Mouse (Mus musculus): ENCODE results near the gene Wrap73. TPM values are rescaled to one million over a fixed set of nuclear protein-coding genes. Genes with fewer than 3 reads are reported as not detected.
A peak's percentile ranks its signal among the peaks of the same experiment; 100 is the strongest.

Gene Wrap73
- polyA plus RNA-seq, 1 experiment from 2014 or later = 28.5 TPM

- TF ChIP-seq CTCF (IDR thresholded peaks at IDR 0.05; ENCODE audit: low read depth) = no peak
- no peaks in the 10 kb centered on the region for H3K36me3 ChIP-seq (ENCODE audit: insufficient read depth, low read length)
- H3K27ac ChIP-seq = no peak overlapping the region
- no peak overlapping the region for H3K9ac ChIP-seq (ENCODE audit: low read depth, low read length)
- no peaks in the 10 kb centered on the region for H3K9me3 ChIP-seq (replicated peaks; ENCODE audit: low read length)
- H3K4me1 ChIP-seq (replicated peaks; ENCODE audit: insufficient read depth, low read length) = no peaks in the 10 kb centered on the region
- WGBS = 70% methylated on average over 5 of the region's 5 CpGs
- ATAC-seq (replicated peaks; ENCODE audit: low FRiP score, low read depth) (no peak), DNase-seq (ENCODE audit: low spot score) (no peak)
- no peak overlapping the region for H3K4me3 ChIP-seq (replicated peaks; ENCODE audit: low read depth, low read length)
- no peak overlapping the region for H3K4me2 ChIP-seq (ENCODE audit: low read length)
- H3K27me3 ChIP-seq (ENCODE audit: insufficient read depth, low read length) = no peaks in the 10 kb centered on the region
Observed at GRCm38 (mm10) chr4:154185001-154185400, 42.8 kb downstream of the Wrap73 start.

DNA sequence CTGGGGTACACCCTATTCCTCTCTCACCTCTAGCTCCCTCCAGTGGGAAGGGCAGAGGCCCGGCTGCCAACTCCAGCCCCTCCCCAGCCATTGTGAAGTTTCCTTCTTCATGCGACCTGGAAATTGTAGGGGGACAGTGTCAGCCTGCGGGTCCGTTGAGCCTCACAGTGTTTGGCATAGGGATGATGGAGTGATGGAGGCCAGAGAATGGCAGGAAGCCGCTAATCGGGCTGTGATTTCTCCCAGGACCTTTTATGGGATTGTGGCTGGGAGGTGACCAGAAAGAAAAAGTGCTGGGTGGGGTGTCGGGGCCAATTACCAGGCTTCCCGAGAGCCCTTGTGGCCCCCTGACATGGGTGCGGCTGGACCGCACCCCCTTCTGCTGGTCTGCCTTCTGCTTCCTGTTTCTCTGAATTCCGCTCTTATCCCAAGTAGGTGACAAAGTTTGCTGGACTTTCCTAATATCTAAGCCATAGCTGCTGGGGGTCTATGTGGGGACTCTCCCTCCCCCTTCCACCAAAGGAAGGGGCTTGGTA is 43.9 kb downstream of the Wrap73 start:
- peak; percentile 7; the same call in 1 of the 2 replicates for TF ChIP-seq CTCF (IDR thresholded peaks at IDR 0.05; ENCODE audit: low read depth)
- Histone ChIP-seq H3K27me3 (ENCODE audit: insufficient read depth, low read length) (no peaks in the 10 kb centered on the region), H3K36me3 (ENCODE audit: insufficient read depth, low read length) (no peaks in the 10 kb centered on the region), H3K4me1 (replicated peaks; ENCODE audit: insufficient read depth, low read length) (no peaks in the 10 kb centered on the region), H3K4me2 (ENCODE audit: low read length) (no peak overlapping the region), H3K9me3 (replicated peaks; ENCODE audit: low read length) (no peaks in the 10 kb centered on the region), H3K4me3 (replicated peaks; ENCODE audit: low read depth, low read length) (no peak overlapping the region), H3K9ac (ENCODE audit: low read depth, low read length) (no peak overlapping the region), H3K27ac (no peak overlapping the region)
- no peak for ATAC-seq (replicated peaks; ENCODE audit: low FRiP score, low read depth)
- DNase-seq (ENCODE audit: low spot score) = no peak
- 58% methylated on average over 11 of the region's 11 CpGs for WGBS

GRCm38 (mm10) chr4:154188948-154189347 is 46.8 kb downstream of the Wrap73 start:
- Histone ChIP-seq H3K9me3 (replicated peaks; ENCODE audit: low read length) (no peaks in the 10 kb centered on the region), H3K36me3 (ENCODE audit: insufficient read depth, low read length) (no peaks in the 10 kb centered on the region), H3K4me2 (ENCODE audit: low read length) (no peak overlapping the region), H3K9ac (ENCODE audit: low read depth, low read length) (no peak overlapping the region), H3K4me3 (replicated peaks; ENCODE audit: low read depth, low read length) (no peak overlapping the region), H3K27me3 (ENCODE audit: insufficient read depth, low read length) (no peaks in the 10 kb centered on the region), H3K27ac (no peak overlapping the region), H3K4me1 (replicated peaks; ENCODE audit: insufficient read depth, low read length) (no peaks in the 10 kb centered on the region)
- ATAC-seq (replicated peaks; ENCODE audit: low FRiP score, low read depth) = no peak
- 49% methylated on average over 8 of the region's 8 CpGs for WGBS
- TF ChIP-seq CTCF (IDR thresholded peaks at IDR 0.05; ENCODE audit: low read depth) = no peak
- DNase-seq (ENCODE audit: low spot score) = peak; percentile 33

DNA sequence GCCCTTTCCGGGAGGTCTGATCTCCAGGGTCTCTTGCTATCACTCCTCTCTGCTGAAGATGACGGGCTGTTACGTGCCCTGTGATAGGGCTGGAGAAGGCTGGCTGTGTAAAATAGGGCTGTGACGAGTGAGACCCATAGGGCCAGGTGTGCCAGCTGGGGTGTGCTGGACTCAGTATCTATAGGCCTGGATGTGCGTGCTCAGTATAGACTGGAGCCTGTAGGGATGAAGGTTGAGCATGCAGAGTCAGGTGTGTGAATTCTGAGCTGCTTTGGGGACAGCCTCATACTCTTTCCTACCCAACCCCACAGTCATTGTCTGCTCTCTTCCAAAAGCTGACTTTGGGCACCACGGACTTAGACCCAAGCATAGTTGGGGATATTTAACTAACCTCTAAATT is 55.8 kb downstream of the Wrap73 start:
- Histone ChIP-seq H3K4me3 (replicated peaks; ENCODE audit: low read depth, low read length) (no peak overlapping the region), H3K9ac (ENCODE audit: low read depth, low read length) (no peak overlapping the region), H3K27ac (no peak overlapping the region), H3K36me3 (ENCODE audit: insufficient read depth, low read length) (no peaks in the 10 kb centered on the region), H3K9me3 (replicated peaks; ENCODE audit: low read length) (no peaks in the 10 kb centered on the region), H3K27me3 (ENCODE audit: insufficient read depth, low read length) (no peaks in the 10 kb centered on the region), H3K4me2 (ENCODE audit: low read length) (no peak overlapping the region), H3K4me1 (replicated peaks; ENCODE audit: insufficient read depth, low read length) (no peaks in the 10 kb centered on the region)
- DNase-seq (ENCODE audit: low spot score) (no peak), ATAC-seq (replicated peaks; ENCODE audit: low FRiP score, low read depth) (no peak)
- TF ChIP-seq CTCF (IDR thresholded peaks at IDR 0.05; ENCODE audit: low read depth) = no peak
- WGBS = 56% methylated on average over 6 of the region's 6 CpGs

DNA sequence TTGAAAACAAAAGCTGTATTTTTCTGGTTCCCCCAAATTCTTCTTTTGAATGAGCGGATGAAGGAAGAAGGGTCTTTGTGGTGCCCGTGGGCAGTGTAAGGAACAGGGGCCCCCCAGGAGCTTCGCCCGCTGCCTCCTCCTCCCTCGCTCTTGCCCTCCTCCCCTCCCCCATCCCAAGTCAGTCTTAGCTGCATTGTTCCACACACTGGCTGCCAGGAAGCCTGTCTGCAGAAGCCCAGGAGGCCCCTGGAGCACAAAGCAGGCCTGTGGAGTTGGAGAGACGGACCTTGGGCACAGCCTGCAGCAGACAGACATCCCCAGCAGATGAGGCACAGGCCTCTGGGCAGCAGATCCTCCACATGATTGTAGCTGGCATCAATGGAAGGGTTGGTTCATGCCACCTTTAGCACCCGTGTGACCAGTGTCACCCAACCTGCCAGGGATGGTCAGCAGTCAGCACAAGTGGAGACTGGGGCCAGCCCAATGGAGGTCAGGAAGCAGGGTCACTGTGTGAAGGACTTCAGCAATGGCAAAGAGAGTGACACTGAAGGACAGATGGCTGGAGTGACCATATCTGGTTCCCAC is 56.3 kb downstream of the Wrap73 start:
- H3K4me2 ChIP-seq (ENCODE audit: low read length) = no peak overlapping the region
- no peaks in the 10 kb centered on the region for H3K27me3 ChIP-seq (ENCODE audit: insufficient read depth, low read length)
- 66% methylated on average over 7 of the region's 7 CpGs for WGBS
- no peak for ATAC-seq (replicated peaks; ENCODE audit: low FRiP score, low read depth)
- no peak overlapping the region for H3K27ac ChIP-seq
- no peak for DNase-seq (ENCODE audit: low spot score)
- no peak overlapping the region for H3K9ac ChIP-seq (ENCODE audit: low read depth, low read length)
- no peaks in the 10 kb centered on the region for H3K4me1 ChIP-seq (replicated peaks; ENCODE audit: insufficient read depth, low read length)
- no peaks in the 10 kb centered on the region for H3K9me3 ChIP-seq (replicated peaks; ENCODE audit: low read length)
- no peaks in the 10 kb centered on the region for H3K36me3 ChIP-seq (ENCODE audit: insufficient read depth, low read length)
- H3K4me3 ChIP-seq (replicated peaks; ENCODE audit: low read depth, low read length) = no peak overlapping the region
- no peak for TF ChIP-seq CTCF (IDR thresholded peaks at IDR 0.05; ENCODE audit: low read depth)

GRCm38 (mm10) chr4:154201511-154201910 is 59.3 kb downstream of the Wrap73 start:
- H3K4me3 ChIP-seq (replicated peaks; ENCODE audit: low read depth, low read length) = no peak overlapping the region
- TF ChIP-seq CTCF (IDR thresholded peaks at IDR 0.05; ENCODE audit: low read depth) = no peak
- no peaks in the 10 kb centered on the region for H3K36me3 ChIP-seq (ENCODE audit: insufficient read depth, low read length)
- H3K27me3 ChIP-seq (ENCODE audit: insufficient read depth, low read length) = no peaks in the 10 kb centered on the region
- no peak overlapping the region for H3K27ac ChIP-seq
- no peak for DNase-seq (ENCODE audit: low spot score)
- 56% methylated on average over 5 of the region's 5 CpGs for WGBS
- H3K4me2 ChIP-seq (ENCODE audit: low read length) = no peak overlapping the region
- H3K9ac ChIP-seq (ENCODE audit: low read depth, low read length) = no peak overlapping the region
- no peaks in the 10 kb centered on the region for H3K4me1 ChIP-seq (replicated peaks; ENCODE audit: insufficient read depth, low read length)
- no peak for ATAC-seq (replicated peaks; ENCODE audit: low FRiP score, low read depth)
- no peaks in the 10 kb centered on the region for H3K9me3 ChIP-seq (replicated peaks; ENCODE audit: low read length)

- ATAC-seq (replicated peaks; ENCODE audit: low FRiP score, low read depth) (no peak), DNase-seq (ENCODE audit: low spot score) (no peak)
Observed at GRCm38 (mm10) chr4:154204532-154204931, 62.4 kb downstream of the Wrap73 start.

More at GRCm38 (mm10) chr4:154204532-154204931, 62.4 kb downstream of the Wrap73 start:
- no peak for TF ChIP-seq CTCF (IDR thresholded peaks at IDR 0.05; ENCODE audit: low read depth)
- no peak overlapping the region for H3K4me2 ChIP-seq (ENCODE audit: low read length)
- WGBS = 72% methylated on average over 7 of the region's 7 CpGs
- H3K36me3 ChIP-seq (ENCODE audit: insufficient read depth, low read length) = no peaks in the 10 kb centered on the region
- 0 out of 2 replicates have a peak overlapping the region, but pooled peaks have one; percentile 0 for H3K9ac ChIP-seq (ENCODE audit: low read depth, low read length)
- no peak overlapping the region for H3K27ac ChIP-seq
- no peaks in the 10 kb centered on the region for H3K4me1 ChIP-seq (replicated peaks; ENCODE audit: insufficient read depth, low read length)
- no peaks in the 10 kb centered on the region for H3K27me3 ChIP-seq (ENCODE audit: insufficient read depth, low read length)
- H3K4me3 ChIP-seq (replicated peaks; ENCODE audit: low read depth, low read length) = no peak overlapping the region
- H3K9me3 ChIP-seq (replicated peaks; ENCODE audit: low read length) = no peaks in the 10 kb centered on the region

All from kidney, postnatal 0 days (tissue).